Mouse (Mus musculus): ENCODE data around the gene Eif4a2. TPM values are rescaled to one million over a fixed set of nuclear protein-coding genes. Genes with fewer than 3 reads are reported as not detected.
"Not testable (repeated sequence)": the region's sequence is repeated elsewhere in the genome, so short reads cannot be mapped to it uniquely, and the experiment has no call there.

Eif4a2 gene
- 287 and 288 TPM in 2 replicates for polyA plus RNA-seq (2012; ENCODE audit: insufficient read depth, insufficient read length, missing spikeins)

GRCm38 (mm10) chr16:23107231-23107942 lies at the start of gene Eif4a2:
Gene Eif4a2, plus strand, starts transcription at chr16:23107444.
- Histone ChIP-seq H3K4me1 (ENCODE audit: control insufficient read depth, insufficient read depth, insufficient read length, low read length) (no peaks in the 10 kb centered on the region), H3K27ac (replicated peaks; ENCODE audit: low read depth, low read length) (peak within 1 kb of the TSS; percentile 99), H3K4me3 (ENCODE audit: insufficient read depth, low read depth, low read length) (peak within 1 kb of the TSS; percentile 82)

- not testable (repeated sequence) for H3K27ac ChIP-seq (replicated peaks; ENCODE audit: low read depth, low read length); H3K4me1 ChIP-seq (ENCODE audit: control insufficient read depth, insufficient read depth, insufficient read length, low read length); H3K4me3 ChIP-seq (ENCODE audit: insufficient read depth, low read depth, low read length)
Measured at GRCm38 (mm10) chr16:23057668-23058447, 49.4 kb upstream of the Eif4a2 start, which contains the start of gene Kng1. Gene Kng1, plus strand, starts transcription at chr16:23057865.

GRCm38 (mm10) chr16:23059630-23060029 lies 47.6 kb upstream of the Eif4a2 start:
- H3K27ac ChIP-seq (replicated peaks; ENCODE audit: low read depth, low read length); H3K4me3 ChIP-seq (ENCODE audit: insufficient read depth, low read depth, low read length); H3K4me1 ChIP-seq (ENCODE audit: control insufficient read depth, insufficient read depth, insufficient read length, low read length): not testable (repeated sequence)

GRCm38 (mm10) chr16:23060781-23061325 lies 46.4 kb upstream of the Eif4a2 start:
- H3K4me1 ChIP-seq (ENCODE audit: control insufficient read depth, insufficient read depth, insufficient read length, low read length); H3K4me3 ChIP-seq (ENCODE audit: insufficient read depth, low read depth, low read length); H3K27ac ChIP-seq (replicated peaks; ENCODE audit: low read depth, low read length): not testable (repeated sequence)

GRCm38 (mm10) chr16:23077516-23077915 lies 29.7 kb upstream of the Eif4a2 start:
- H3K4me3 ChIP-seq (ENCODE audit: insufficient read depth, low read depth, low read length); H3K4me1 ChIP-seq (ENCODE audit: control insufficient read depth, insufficient read depth, insufficient read length, low read length); H3K27ac ChIP-seq (replicated peaks; ENCODE audit: low read depth, low read length): not testable (repeated sequence)

- H3K27ac ChIP-seq (replicated peaks; ENCODE audit: low read depth, low read length); H3K4me3 ChIP-seq (ENCODE audit: insufficient read depth, low read depth, low read length); H3K4me1 ChIP-seq (ENCODE audit: control insufficient read depth, insufficient read depth, insufficient read length, low read length): not testable (repeated sequence)
Measured at GRCm38 (mm10) chr16:23087159-23087558, 20.1 kb upstream of the Eif4a2 start.

GRCm38 (mm10) chr16:23087712-23088111 lies 19.5 kb upstream of the Eif4a2 start:
- not testable (repeated sequence) for H3K27ac ChIP-seq (replicated peaks; ENCODE audit: low read depth, low read length); H3K4me3 ChIP-seq (ENCODE audit: insufficient read depth, low read depth, low read length); H3K4me1 ChIP-seq (ENCODE audit: control insufficient read depth, insufficient read depth, insufficient read length, low read length)

- H3K4me3 ChIP-seq (ENCODE audit: insufficient read depth, low read depth, low read length); H3K27ac ChIP-seq (replicated peaks; ENCODE audit: low read depth, low read length); H3K4me1 ChIP-seq (ENCODE audit: control insufficient read depth, insufficient read depth, insufficient read length, low read length): not testable (repeated sequence)
Measured at GRCm38 (mm10) chr16:23088491-23088890, 18.8 kb upstream of the Eif4a2 start.

GRCm38 (mm10) chr16:23091345-23091744 lies 15.9 kb upstream of the Eif4a2 start:
- not testable (repeated sequence) for H3K27ac ChIP-seq (replicated peaks; ENCODE audit: low read depth, low read length); H3K4me1 ChIP-seq (ENCODE audit: control insufficient read depth, insufficient read depth, insufficient read length, low read length); H3K4me3 ChIP-seq (ENCODE audit: insufficient read depth, low read depth, low read length)

- Histone ChIP-seq H3K4me3 (ENCODE audit: insufficient read depth, low read depth, low read length) (no peak overlapping the region), H3K27ac (replicated peaks; ENCODE audit: low read depth, low read length) (no peak overlapping the region), H3K4me1 (ENCODE audit: control insufficient read depth, insufficient read depth, insufficient read length, low read length) (no peaks in the 10 kb centered on the region)
Measured at GRCm38 (mm10) chr16:23093321-23093953, 13.8 kb upstream of the Eif4a2 start.

- no peak overlapping the region for H3K4me3 ChIP-seq (ENCODE audit: insufficient read depth, low read depth, low read length)
- H3K27ac ChIP-seq (replicated peaks; ENCODE audit: low read depth, low read length), result no peak overlapping the region
- no peaks in the 10 kb centered on the region for H3K4me1 ChIP-seq (ENCODE audit: control insufficient read depth, insufficient read depth, insufficient read length, low read length)
Measured at GRCm38 (mm10) chr16:23094136-23094535, 13.1 kb upstream of the Eif4a2 start.

- not testable (repeated sequence) for H3K27ac ChIP-seq (replicated peaks; ENCODE audit: low read depth, low read length); H3K4me1 ChIP-seq (ENCODE audit: control insufficient read depth, insufficient read depth, insufficient read length, low read length); H3K4me3 ChIP-seq (ENCODE audit: insufficient read depth, low read depth, low read length)
Measured at GRCm38 (mm10) chr16:23095581-23095980, 11.7 kb upstream of the Eif4a2 start.

- H3K4me3 ChIP-seq (ENCODE audit: insufficient read depth, low read depth, low read length); H3K27ac ChIP-seq (replicated peaks; ENCODE audit: low read depth, low read length); H3K4me1 ChIP-seq (ENCODE audit: control insufficient read depth, insufficient read depth, insufficient read length, low read length): not testable (repeated sequence)
Measured at GRCm38 (mm10) chr16:23096886-23097285, 10.4 kb upstream of the Eif4a2 start.

GRCm38 (mm10) chr16:23097290-23098104 lies 9.7 kb upstream of the Eif4a2 start:
- H3K27ac ChIP-seq (replicated peaks; ENCODE audit: low read depth, low read length); H3K4me3 ChIP-seq (ENCODE audit: insufficient read depth, low read depth, low read length); H3K4me1 ChIP-seq (ENCODE audit: control insufficient read depth, insufficient read depth, insufficient read length, low read length): not testable (repeated sequence)

- H3K27ac ChIP-seq (replicated peaks; ENCODE audit: low read depth, low read length); H3K4me3 ChIP-seq (ENCODE audit: insufficient read depth, low read depth, low read length); H3K4me1 ChIP-seq (ENCODE audit: control insufficient read depth, insufficient read depth, insufficient read length, low read length): not testable (repeated sequence)
Measured at GRCm38 (mm10) chr16:23098105-23098452, 9.2 kb upstream of the Eif4a2 start.

All from brown adipose tissue, adult 24 weeks (tissue).